Mouse (Mus musculus): ENCODE results near the gene Lcp1.

DNA sequence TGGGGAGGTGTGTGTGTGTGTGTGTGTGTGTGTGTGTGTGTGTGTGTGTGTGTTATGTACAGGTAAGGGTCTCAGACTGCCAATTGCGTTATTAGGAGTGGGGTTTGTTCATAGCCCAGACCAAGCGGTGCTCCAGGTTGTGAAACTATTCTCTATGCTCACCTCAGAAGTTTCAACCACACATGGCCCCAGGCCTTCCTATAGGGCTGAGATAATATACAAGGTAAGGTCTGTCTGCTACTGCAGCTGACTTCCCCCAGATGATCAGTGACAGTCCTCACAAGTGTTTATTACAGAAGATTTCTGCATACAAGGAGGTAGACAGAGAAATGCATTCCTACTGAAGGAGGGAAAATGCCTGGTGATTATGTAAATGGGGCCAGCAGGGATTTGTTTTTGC, 87.9 kb downstream of the Lcp1 start:
- TF ChIP-seq GATA1 (IDR thresholded peaks at IDR 0.05; ENCODE audit: low read length) (no peak), TAL1 (IDR thresholded peaks at IDR 0.05; ENCODE audit: low read length) (no peak)
